Mouse (Mus musculus) kidney, embryonic 15.5 days (tissue): Measurements from ENCODE around the gene Slc9a3r1. TPM values are rescaled to one million over a fixed set of nuclear protein-coding genes. Genes with fewer than 3 reads are reported as not detected.

Source experiments
- polyA plus RNA-seq: library from polyadenylated mRNA; unstranded; fragments of >200 nt; fragmentation: Nextera tagmentation; extraction: Ambion mirVana; gene quantifications from 2 replicates; pipeline ENCODE4 v1.2.1, GENCODE M21; 2015

The Slc9a3r1 gene
- polyA plus RNA-seq, 1 experiment from 2014 or later = 127 TPM

Other genes with a start within 250 kb of the Slc9a3r1 start
- gene Cd300lb, start 229.0 kb upstream of the Slc9a3r1 start, polyA plus RNA-seq = 0.25 and 0.31 TPM in 2 replicates
- gene Cd300c, start 194.2 kb upstream of the Slc9a3r1 start, polyA plus RNA-seq = not detected in 2 replicates
- 0.10 and 0.26 TPM in 2 replicates for gene Cd300ld, start 173.4 kb upstream of the Slc9a3r1 start, polyA plus RNA-seq
- gene Cd300c2, start 161.5 kb upstream of the Slc9a3r1 start, polyA plus RNA-seq = 2.0 and 2.7 TPM in 2 replicates
- not detected in 2 replicates for gene Cd300ld2, start 147.1 kb upstream of the Slc9a3r1 start, polyA plus RNA-seq
- gene Cd300ld4, start 136.3 kb upstream of the Slc9a3r1 start, polyA plus RNA-seq = not detected in 2 replicates
- not detected in 2 replicates for gene Cd300ld5, start 125.6 kb upstream of the Slc9a3r1 start, polyA plus RNA-seq
- gene Cd300ld3, start 114.9 kb upstream of the Slc9a3r1 start, polyA plus RNA-seq = not detected in 2 replicates
- gene Cd300e, start 101.2 kb upstream of the Slc9a3r1 start, polyA plus RNA-seq = not detected in 2 replicates
- 1.7 and 2.1 TPM in 2 replicates for gene Rab37, start 71.9 kb upstream of the Slc9a3r1 start, polyA plus RNA-seq
- gene Cd300lf, start 29.3 kb upstream of the Slc9a3r1 start, polyA plus RNA-seq = 0.36 and 0.49 TPM in 2 replicates
- gene Tmem104, start 24.1 kb downstream of the Slc9a3r1 start, polyA plus RNA-seq = 10.6 and 11.0 TPM in 2 replicates
- gene Nat9, start 24.5 kb downstream of the Slc9a3r1 start, polyA plus RNA-seq = 21.5 and 23.4 TPM in 2 replicates
- not detected in 2 replicates for gene Grin2c, start 103.9 kb downstream of the Slc9a3r1 start, polyA plus RNA-seq
- 15.4 and 20.8 TPM in 2 replicates for gene Fdxr, start 113.7 kb downstream of the Slc9a3r1 start, polyA plus RNA-seq
- gene Fads6, start 134.3 kb downstream of the Slc9a3r1 start, polyA plus RNA-seq = 0.49 and 0.55 TPM in 2 replicates
- gene Otop2, start 143.8 kb downstream of the Slc9a3r1 start, polyA plus RNA-seq = 0.06 and 0.09 TPM in 2 replicates
- gene Ush1g, start 158.7 kb downstream of the Slc9a3r1 start, polyA plus RNA-seq = not detected in 2 replicates
- not detected in 2 replicates for gene Otop3, start 171.4 kb downstream of the Slc9a3r1 start, polyA plus RNA-seq
- gene Hid1, start 204.4 kb downstream of the Slc9a3r1 start, polyA plus RNA-seq = 6.7 and 8.1 TPM in 2 replicates
- gene Cdr2l, start 218.6 kb downstream of the Slc9a3r1 start, polyA plus RNA-seq = 10.6 and 10.7 TPM in 2 replicates
- gene Mrpl58, start 240.4 kb downstream of the Slc9a3r1 start, polyA plus RNA-seq = 204 and 209 TPM in 2 replicates